Mouse (Mus musculus) midbrain, postnatal 0 days (tissue): ENCODE measurements around the gene Mip. TPM values are rescaled to one million over a fixed set of nuclear protein-coding genes. Genes with fewer than 3 reads are reported as not detected.
"Not testable (repeated sequence)": the region's sequence is repeated elsewhere in the genome, so short reads cannot be mapped to it uniquely, and the experiment has no call there.

ENCODE experiments used
- ATAC-seq: fragments of 200-750 bp; cut with Nextera tagmentation; 2 replicates; pipeline ENCODE4 v1.8.0; 2017; ENCODE audit warnings: moderate number of reproducible peaks, mild to moderate bottlenecking, moderate TSS enrichment, moderate library complexity; ENCODE audit not compliant: low FRiP score
- DNase-seq: peaks from one replicate; pipeline ENCODE4 v3.0.0-alpha.2; 2015; ENCODE audit warnings: low spot score
- H3K27ac ChIP-seq: fragments of 300-500 bp; sonication (generic); 2 replicates; pipeline ENCODE4 v1.5.1; 2014; ENCODE audit warnings: low read depth, mild to moderate bottlenecking, low read length, mixed read lengths
- H3K27me3 ChIP-seq: fragments of 300-500 bp; sonication (generic); 2 replicates; pipeline ENCODE4 v1.6.1; 2014; ENCODE audit warnings: low read length, control low read depth, mixed read lengths; ENCODE audit not compliant: insufficient read depth
- H3K36me3 ChIP-seq: fragments of 300-500 bp; sonication (generic); 2 replicates; pipeline ENCODE4 v1.6.1; 2014; ENCODE audit warnings: low read length, control low read depth, mixed read lengths; ENCODE audit not compliant: insufficient read depth
- H3K4me1 ChIP-seq: fragments of 300-500 bp; sonication (generic); 2 replicates; pipeline ENCODE4 v1.6.1; 2014; ENCODE audit warnings: mild to moderate bottlenecking, control low read depth, antibody characterized with exemption, low read length, mixed read lengths; ENCODE audit not compliant: insufficient read depth
- H3K4me2 ChIP-seq: fragments of 300-500 bp; sonication (generic); 2 replicates; pipeline ENCODE4 v1.6.1; 2014; ENCODE audit warnings: low read depth, mild to moderate bottlenecking, low read length, mixed read lengths; ENCODE audit not compliant: poor library complexity, severe bottlenecking
- H3K4me3 ChIP-seq: fragments of 300-500 bp; sonication (generic); 2 replicates; pipeline ENCODE4 v1.5.1; 2014; ENCODE audit warnings: low read depth, mild to moderate bottlenecking, low read length, moderate library complexity
- H3K9ac ChIP-seq: fragments of 300-500 bp; sonication (generic); replicated peaks from 2 replicates; pipeline ENCODE4 v1.6.1; 2014; ENCODE audit warnings: mild to moderate bottlenecking, low read length, moderate library complexity, mixed read lengths; ENCODE audit not compliant: poor library complexity, severe bottlenecking
- H3K9me3 ChIP-seq: fragments of 300-500 bp; sonication (generic); 2 replicates; pipeline ENCODE4 v1.6.1; 2016; ENCODE audit warnings: low read length, control low read depth
- CTCF ChIP-seq: IDR thresholded peaks from 2 replicates; pipeline ENCODE4 v1.5.1; 2016; ENCODE audit warnings: antibody characterized with exemption, mild to moderate bottlenecking
- WGBS: fragments of 180-500 bp; shearing (Covaris S2); extraction: QIAGEN DNeasy Blood & Tissue Kit; methylation state at CpG from one replicate; pipeline ENCODE4 v1.1.7; 2014; 5-methylcytosine and 5-hydroxymethylcytosine counted together
- polyA plus RNA-seq: library from polyadenylated mRNA; unstranded; fragments of >200 nt; fragmentation: Nextera tagmentation; extraction: Ambion mirVana; gene quantifications from 2 replicates; pipeline ENCODE4 v1.2.1, GENCODE M21; 2015
- total RNA-seq: library from RNA; depleted of rRNA; stranded (reverse); fragments of >200 nt; gene quantifications from 2 replicates; pipeline ENCODE4 v1.2.3, GENCODE M21; 2014

Gene Mip
- total and polyA plus RNA-seq, 2 experiments from 2014 or later = 0.22 TPM; not detected in 1

DNA sequence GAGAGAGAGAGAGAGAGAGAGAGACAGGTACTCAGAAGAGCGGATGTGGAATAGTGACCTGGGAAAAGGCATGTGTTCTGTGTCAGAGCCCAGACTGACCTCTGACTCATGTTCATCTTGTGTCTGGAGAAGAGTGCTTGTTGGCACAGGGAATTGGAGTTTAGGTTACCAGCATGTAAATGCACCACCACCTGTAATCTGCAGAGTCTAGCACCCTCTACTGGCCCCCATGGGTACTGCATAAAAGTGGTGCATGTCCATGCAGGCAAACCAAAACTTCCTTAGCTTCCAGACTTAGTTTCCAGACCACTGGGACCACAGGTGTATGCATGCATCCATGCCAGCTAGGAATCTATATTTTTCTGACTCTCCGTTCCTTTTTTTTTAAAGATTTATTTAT is 39.7 kb upstream of the Mip start:
- Histone ChIP-seq H3K4me1 (no peaks in the 10 kb centered on the region), H3K4me3 (no peak overlapping the region), H3K27me3 (no peaks in the 10 kb centered on the region), H3K36me3 (no peaks in the 10 kb centered on the region), H3K27ac (no peak overlapping the region), H3K9me3 (no peaks in the 10 kb centered on the region), H3K4me2 (no peak overlapping the region), H3K9ac (no peak overlapping the region)
- peak; percentile 80 for DNase-seq
- ATAC-seq = no peak
- peak; percentile 96 for TF ChIP-seq CTCF
- 55% methylated on average over 2 of the region's 2 CpGs for WGBS

DNA sequence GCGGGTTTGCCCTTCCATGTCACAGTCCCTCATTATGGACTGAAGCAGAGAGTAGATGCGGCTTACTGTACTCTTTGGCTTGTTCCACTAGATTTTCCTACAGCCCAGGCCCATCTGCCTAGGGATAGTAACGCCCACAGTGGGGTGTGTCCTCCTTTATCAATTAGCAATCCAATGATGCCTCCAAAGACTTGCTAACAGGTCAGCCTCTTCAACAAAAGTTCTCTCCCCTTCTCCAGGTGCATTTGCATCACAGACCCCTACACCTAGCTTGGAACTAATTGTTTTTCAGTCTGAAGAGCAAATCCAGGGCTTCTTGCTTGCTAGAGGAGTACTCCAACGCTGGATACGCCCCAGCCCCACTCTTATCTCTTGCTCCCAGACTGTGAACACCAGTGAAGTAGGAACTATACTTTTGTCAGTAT is 38.4 kb upstream of the Mip start:
- TF ChIP-seq CTCF = no peak
- ATAC-seq = no peak

DNA sequence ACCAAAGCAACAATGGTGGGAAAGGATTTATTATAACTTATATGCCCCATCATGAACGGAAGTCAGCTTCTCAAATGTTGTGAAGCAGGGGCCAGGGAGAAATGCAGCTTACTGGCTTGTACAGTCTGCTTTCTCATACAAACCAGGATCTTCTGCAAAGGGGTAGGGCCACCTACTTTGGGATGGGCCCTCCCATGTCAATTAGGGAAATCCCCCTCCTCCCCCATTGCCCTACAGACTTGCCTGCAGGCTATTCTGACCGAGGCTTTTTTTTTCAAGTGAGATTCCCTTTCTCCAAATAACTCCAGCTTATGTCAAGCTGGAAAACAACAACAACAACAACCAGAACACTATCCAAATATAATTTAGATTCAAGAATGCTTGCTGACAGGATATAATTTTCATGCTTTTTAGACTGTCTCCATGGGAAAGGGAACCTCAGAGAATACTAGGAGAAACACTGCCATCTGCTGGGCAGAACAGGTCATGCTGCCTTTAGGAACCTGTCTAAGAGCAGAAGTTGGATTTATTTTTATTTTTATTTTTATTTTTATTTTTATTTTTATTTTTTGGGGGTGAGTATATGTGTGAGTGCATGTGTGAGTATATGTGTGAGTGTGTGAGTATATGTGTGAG is 37.3 kb upstream of the Mip start:
- peak; percentile 86 for TF ChIP-seq CTCF
- no peak overlapping the region for H3K9ac ChIP-seq
- no peak overlapping the region for H3K27ac ChIP-seq
- H3K36me3 ChIP-seq = no peaks in the 10 kb centered on the region
- no peaks in the 10 kb centered on the region for H3K4me1 ChIP-seq
- no peak overlapping the region for H3K4me3 ChIP-seq
- ATAC-seq (no peak), DNase-seq (peak; percentile 86)
- 38% methylated on average over 2 of the region's 2 CpGs for WGBS
- no peaks in the 10 kb centered on the region for H3K27me3 ChIP-seq
- H3K9me3 ChIP-seq = no peaks in the 10 kb centered on the region
- no peak overlapping the region for H3K4me2 ChIP-seq

More for the DNA sequence above, 38.4 kb upstream of the Mip start:
- no peak for DNase-seq
- 63% methylated on average over 5 of the region's 5 CpGs for WGBS
- H3K4me1 ChIP-seq = no peaks in the 10 kb centered on the region
- H3K4me3 ChIP-seq = no peak overlapping the region
- no peak overlapping the region for H3K9ac ChIP-seq
- no peaks in the 10 kb centered on the region for H3K27me3 ChIP-seq
- H3K4me2 ChIP-seq = no peak overlapping the region
- no peak overlapping the region for H3K27ac ChIP-seq
- no peaks in the 10 kb centered on the region for H3K9me3 ChIP-seq
- H3K36me3 ChIP-seq = no peaks in the 10 kb centered on the region

DNA sequence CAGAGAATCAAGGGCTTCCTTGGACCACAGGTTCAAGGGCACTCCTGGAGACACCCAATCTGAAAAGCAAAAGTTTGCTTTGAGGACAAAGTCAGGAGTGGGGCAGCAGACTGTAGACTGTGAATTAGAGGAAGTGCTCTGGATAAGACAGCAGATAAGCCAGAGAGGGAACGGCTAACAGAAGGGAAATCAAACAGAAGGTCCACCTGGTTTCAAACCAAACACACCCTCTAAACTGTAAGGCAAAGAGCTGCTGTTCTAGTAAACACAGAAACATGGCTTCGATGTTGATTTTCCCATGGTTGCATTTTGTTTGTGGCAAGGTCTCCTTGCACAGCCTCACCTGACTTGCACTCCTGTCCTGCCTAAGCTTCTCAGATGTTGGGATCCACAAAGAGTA is 34.2 kb upstream of the Mip start:
- TF ChIP-seq CTCF = no peak
- Histone ChIP-seq H3K27me3 (0 out of 2 replicates have a peak, but pooled peaks cover 4% of the 10 kb centered on the region), H3K4me1 (no peaks in the 10 kb centered on the region), H3K36me3 (no peaks in the 10 kb centered on the region), H3K9ac (no peak overlapping the region), H3K4me3 (no peak overlapping the region), H3K27ac (no peak overlapping the region), H3K4me2 (no peak overlapping the region), H3K9me3 (no peaks in the 10 kb centered on the region)
- 89% methylated on average over 2 of the region's 2 CpGs for WGBS
- ATAC-seq = no peak
- DNase-seq = no peak

DNA sequence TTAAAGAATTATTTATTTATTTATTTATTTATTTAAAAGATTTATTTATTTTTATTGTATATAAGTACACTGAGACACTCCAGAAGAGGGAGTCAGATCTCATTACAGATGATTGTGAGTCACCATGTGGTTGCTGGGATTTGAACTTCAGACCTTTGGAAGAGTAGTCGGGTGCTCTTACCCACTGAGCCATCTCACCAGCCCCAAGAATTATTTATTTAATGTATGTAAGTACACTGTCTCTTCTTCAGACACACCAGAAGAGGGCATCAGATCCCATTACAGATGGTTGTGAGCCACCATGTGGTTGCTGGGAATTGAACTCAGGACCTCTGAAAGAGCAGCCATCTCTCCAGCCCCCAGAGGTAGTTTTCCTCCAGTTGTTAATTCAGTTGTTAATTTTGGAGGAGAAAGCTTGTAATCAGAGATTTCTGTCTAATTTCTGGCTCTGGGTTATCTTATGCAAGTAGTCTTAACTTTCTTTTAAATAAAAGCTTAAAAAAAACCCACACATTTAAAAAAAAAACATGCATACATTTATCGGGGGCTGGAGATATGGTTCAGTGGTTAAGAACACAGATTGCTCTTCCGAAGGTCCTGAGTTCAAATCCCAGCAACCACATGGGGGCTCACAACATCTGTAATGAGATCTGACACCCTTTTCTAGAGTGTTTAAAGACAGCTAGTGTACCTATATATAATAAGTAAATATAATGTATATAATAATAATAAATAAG is 33.4 kb upstream of the Mip start:
- H3K4me3 ChIP-seq, H3K27ac ChIP-seq, H3K4me1 ChIP-seq, H3K36me3 ChIP-seq, H3K9me3 ChIP-seq, H3K4me2 ChIP-seq, ATAC-seq, H3K9ac ChIP-seq, DNase-seq, H3K27me3 ChIP-seq: not testable (repeated sequence)
- 93% methylated on average over 3 of the region's 3 CpGs for WGBS

DNA sequence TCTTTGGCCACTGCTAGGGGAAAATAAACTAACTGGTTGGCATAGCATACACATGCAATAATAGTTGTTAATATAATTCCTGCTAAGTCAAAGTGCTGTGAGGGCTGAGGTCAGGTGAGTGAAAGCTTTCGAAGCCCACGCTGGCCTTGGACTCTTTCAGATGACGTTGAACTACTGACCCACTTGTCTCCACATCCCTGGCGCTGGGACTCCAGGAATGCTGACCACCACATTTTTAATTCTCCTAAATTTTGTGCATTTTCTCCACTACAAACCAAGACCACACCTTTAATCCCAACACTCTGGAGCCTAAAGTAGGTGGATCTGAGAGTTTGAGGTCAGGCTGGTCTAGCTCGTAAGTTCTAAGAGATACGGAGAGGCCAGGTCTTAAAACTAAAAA is 32.5 kb upstream of the Mip start:
- no peak for TF ChIP-seq CTCF
- no peak for ATAC-seq
- no peak overlapping the region for H3K4me2 ChIP-seq
- no peaks in the 10 kb centered on the region for H3K9me3 ChIP-seq
- no peak overlapping the region for H3K4me3 ChIP-seq
- 0 out of 2 replicates have a peak, but pooled peaks cover 4% of the 10 kb centered on the region for H3K27me3 ChIP-seq
- WGBS = 91% methylated on average over 6 of the region's 6 CpGs
- no peak for DNase-seq
- H3K9ac ChIP-seq = no peak overlapping the region
- H3K4me1 ChIP-seq = no peaks in the 10 kb centered on the region
- H3K27ac ChIP-seq = no peak overlapping the region
- H3K36me3 ChIP-seq = no peaks in the 10 kb centered on the region
